Comparison of ENCODE assay signal across 8 mouse cellular contexts in genomic region chr7:122670873-122671641, GRCm38 (mm10). TPM values are rescaled to one million over a fixed set of nuclear protein-coding genes. Genes with fewer than 3 reads are reported as not detected.
DNase-seq lines count a peak whose midpoint lies in the region; ATAC-seq lines count a peak whose summit lies in the region.

No protein-coding gene starts in this region.

- no peaks in the 10 kb centered on the region for H3K27me3 ChIP-seq in hindbrain, embryonic 16.5 days (replicated peaks; ENCODE audit: control insufficient read depth, insufficient read depth, low read length)

- peak overlapping the region; percentile 63 for H3K27ac ChIP-seq in hindbrain, embryonic 16.5 days (ENCODE audit: low read depth, low read length)

- peak; percentile 90 for ATAC-seq in hindbrain, embryonic 16.5 days

- no peaks in the 10 kb centered on the region; the same call in 1 of the 2 replicates for H3K4me1 ChIP-seq in hindbrain, embryonic 16.5 days (ENCODE audit: control insufficient read depth, insufficient read depth, low read depth, low read length)

- 6% methylated on average over 45 of the region's 45 CpGs for WGBS in hindbrain, embryonic 16.5 days

- DNase-seq in T-cell, adult 2 months (ENCODE audit: low spot score) = peak; percentile 5
- DNase-seq in cerebellum, postnatal 4 days (ENCODE audit: low spot score in 2 of 2) = peak; percentile 77 to 78
- peak; percentile 7 to 20 for DNase-seq in gastrocnemius, adult 8-10 months (ENCODE audit: low spot score in 2 of 2)
- peak; percentile 70 to 71 for DNase-seq in layer of hippocampus, postnatal 36 days
- peak; percentile 88 for DNase-seq in lung, postnatal 36 days
- DNase-seq in right cerebral cortex, adult 18-20 months = peak; percentile 89
- DNase-seq in urinary bladder, adult 2 months (ENCODE audit: low spot score) = peak; percentile 50

- no peaks in the 10 kb centered on the region for H3K36me3 ChIP-seq in hindbrain, embryonic 16.5 days (ENCODE audit: control insufficient read depth, insufficient read depth, low read length)

- no peaks in the 10 kb centered on the region for H3K9me3 ChIP-seq in hindbrain, embryonic 16.5 days (ENCODE audit: control insufficient read depth, low read length)

- peak overlapping the region; percentile 47 for H3K4me3 ChIP-seq in hindbrain, embryonic 16.5 days (ENCODE audit: low read length)

- H3K9ac ChIP-seq in hindbrain, embryonic 16.5 days (ENCODE audit: low read depth, low read length) = peak overlapping the region; percentile 52

- H3K4me2 ChIP-seq in hindbrain, embryonic 16.5 days (ENCODE audit: low read length) = peak overlapping the region; percentile 51

RNA-seq across cellular contexts. Expression of gene Cacng3, which starts 0.8 kb away (rescaled TPM):
- total RNA-seq in gastrocnemius, adult 8-10 months (2022) = not detected
- polyA plus RNA-seq in hindbrain, embryonic 16.5 days (2015; fragmentation: Nextera tagmentation; extraction: Ambion mirVana) = 29.5 and 31.4 TPM in 2 replicates
- total RNA-seq in layer of hippocampus, postnatal 36 days (2021) = 10 to 100 TPM; 59.3 to 61.8 TPM
- polyA plus RNA-seq in urinary bladder, adult 2 months (2012; rRNA removed) = 0.01 and 0.03 TPM in 2 replicates

Comparison
In these comparisons a context has a peak if more than half of its experiments do, and no peak if none do; other contexts are left out.
1. Peak in every context shown above with its lines: DNase-seq, ATAC-seq, H3K4me3 ChIP-seq and H3K27ac ChIP-seq.
2. DNase-seq: peak in every context shown above with its lines; median percentile 89 in right cerebral cortex, adult 18-20 months; 88 in lung, postnatal 36 days; 78 in cerebellum, postnatal 4 days; 70 in layer of hippocampus, postnatal 36 days; 50 in urinary bladder, adult 2 months; 14 in gastrocnemius, adult 8-10 months; 5 in T-cell, adult 2 months.
3. RNA of gene Cacng3, which starts 0.8 kb away (total RNA-seq): 59.3 to 61.8 TPM in layer of hippocampus, postnatal 36 days; not detected in gastrocnemius, adult 8-10 months; every median in the first group is over 10 times any median in the second.